ENCODE assay signal across 22 mouse cellular contexts in genomic region chr1:64198322-64198721, GRCm38 (mm10).
DNase-seq lines count a peak whose midpoint lies in the region; ATAC-seq and TF ChIP-seq lines count a peak whose summit lies in the region.
"Had no signal": no experiment of that assay in that cellular context is flagged by ENCODE, and none has a peak within 500 bp of the region (broad histone marks: within the 10 kb centered on the region; RNA-seq: fewer than 3 reads in every experiment).

No protein-coding gene starts in this region.

- peak overlapping the region; percentile 55; the same call in 1 of the 2 replicates for H3K27ac ChIP-seq in liver, postnatal 0 days (ENCODE audit: low read depth)
- no peak overlapping the region for H3K27ac ChIP-seq in liver, embryonic 12.5 days
- H3K27ac ChIP-seq: limb, embryonic 15.5 days; midbrain, embryonic 12.5 days; stomach, embryonic 15.5 days had no signal

- DNase-seq in frontal cortex, postnatal 36 days (ENCODE audit: low spot score in 2 of 2): no peak
- no peak for DNase-seq in liver, postnatal 0 days
- DNase-seq in gastrocnemius, postnatal 4 days (ENCODE audit: low spot score in 2 of 2): no peak
- no peak for DNase-seq in adrenal gland, adult 18-20 months (ENCODE audit: low spot score in 2 of 2)
- DNase-seq: adrenal gland, postnatal 14 days; cerebellum, adult 11-12 months; gastrocnemius, postnatal 14 days; heart, postnatal 36 days; kidney, adult 18-20 months; left cerebral cortex, postnatal 4 days; lung, adult 18-20 months; lung, postnatal 14 days; thymus, adult 2 months; thymus, postnatal 4 days had no signal

- ATAC-seq in frontal cortex, adult (ENCODE audit: low TSS enrichment): 0 out of 2 replicates have a peak, but pooled peaks have one; percentile 1
- ATAC-seq in liver, postnatal 0 days: peak; percentile 35; the same call in 1 of the 2 replicates
- no peak for ATAC-seq in liver, embryonic 12.5 days
- ATAC-seq in hematopoietic stem cell, adult 5-6 weeks (replicated peaks in 1 of 2; ENCODE audit: insufficient read depth in 1 of 2, low FRiP score in 2 of 2, low TSS enrichment in 1 of 2, low read depth in 1 of 2, poor library complexity in 2 of 2, severe bottlenecking in 2 of 2): peak; percentile 13 to 71; a peak in 1 of 4 replicates
- ATAC-seq: forebrain, embryonic 14.5 days had no signal

- TF ChIP-seq EP300 in liver, postnatal 0 days (IDR thresholded peaks at IDR 0.05; ENCODE audit: low read depth): no peak

- H3K9ac ChIP-seq in liver, postnatal 0 days (replicated peaks): no peak overlapping the region
- no peak overlapping the region for H3K9ac ChIP-seq in liver, embryonic 12.5 days
- H3K9ac ChIP-seq: limb, embryonic 15.5 days; midbrain, embryonic 12.5 days; neural tube, embryonic 15.5 days; stomach, embryonic 15.5 days had no signal

- WGBS in liver, postnatal 0 days (ENCODE audit: insufficient replicate concordance): 62% methylated on average over 2 of the region's 2 CpGs
- WGBS in liver, embryonic 12.5 days (ENCODE audit: insufficient replicate concordance): 66% methylated on average over 2 of the region's 2 CpGs

- no peaks in the 10 kb centered on the region for H3K9me3 ChIP-seq in liver, postnatal 0 days (ENCODE audit: low read length)
- H3K9me3 ChIP-seq in liver, embryonic 12.5 days (replicated peaks): no peaks in the 10 kb centered on the region
- H3K9me3 ChIP-seq: limb, embryonic 15.5 days; midbrain, embryonic 12.5 days; neural tube, embryonic 15.5 days; stomach, embryonic 15.5 days had no signal

- no peaks in the 10 kb centered on the region for H3K4me1 ChIP-seq in liver, postnatal 0 days (ENCODE audit: insufficient read depth)
- H3K4me1 ChIP-seq in liver, embryonic 12.5 days: peaks cover 4% of the 10 kb centered on the region
- H3K4me1 ChIP-seq: stomach, embryonic 15.5 days had no signal

- no peak overlapping the region for H3K4me3 ChIP-seq in liver, postnatal 0 days (ENCODE audit: low read depth, low read length)
- H3K4me3 ChIP-seq in liver, embryonic 12.5 days: no peak overlapping the region
- H3K4me3 ChIP-seq: limb, embryonic 15.5 days; midbrain, embryonic 12.5 days; neural tube, embryonic 15.5 days; stomach, embryonic 15.5 days had no signal

- TF ChIP-seq CTCF in liver, postnatal 0 days (IDR thresholded peaks at IDR 0.05; ENCODE audit: low read depth): no peak

- H3K4me2 ChIP-seq in liver, postnatal 0 days (ENCODE audit: low read depth, low read length): peak overlapping the region; percentile 44; the same call in 1 of the 2 replicates
- H3K4me2 ChIP-seq in liver, embryonic 12.5 days: no peak overlapping the region
- H3K4me2 ChIP-seq: limb, embryonic 15.5 days; midbrain, embryonic 12.5 days; neural tube, embryonic 15.5 days; stomach, embryonic 15.5 days had no signal

- no peaks in the 10 kb centered on the region for H3K27me3 ChIP-seq in liver, postnatal 0 days (ENCODE audit: insufficient read depth, low read length)
- H3K27me3 ChIP-seq in liver, embryonic 12.5 days (replicated peaks): no peaks in the 10 kb centered on the region
- H3K27me3 ChIP-seq: limb, embryonic 15.5 days; midbrain, embryonic 12.5 days; stomach, embryonic 15.5 days had no signal

- no peaks in the 10 kb centered on the region for H3K36me3 ChIP-seq in liver, postnatal 0 days (replicated peaks; ENCODE audit: insufficient read depth, low read length)
- no peaks in the 10 kb centered on the region for H3K36me3 ChIP-seq in liver, embryonic 12.5 days
- H3K36me3 ChIP-seq: limb, embryonic 15.5 days; midbrain, embryonic 12.5 days; neural tube, embryonic 15.5 days; stomach, embryonic 15.5 days had no signal
